Mouse (Mus musculus) myocyte (in vitro differentiated cells): ENCODE results near the gene Tspan9. TPM values are rescaled to one million over a fixed set of nuclear protein-coding genes. Genes with fewer than 3 reads are reported as not detected.

Experiments
- H3K27me3 ChIP-seq: one replicate; pipeline ENCODE4 v1.6.1; 2011; ENCODE audit not compliant: control insufficient read depth, insufficient read depth, insufficient read length
- H3K36me3 ChIP-seq: one replicate; pipeline ENCODE4 v1.6.1; 2011; ENCODE audit not compliant: control insufficient read depth, insufficient read depth
- H3K4me2 ChIP-seq: one replicate; pipeline ENCODE4 v1.6.1; 2011; ENCODE audit warnings: low read depth, control low read depth
- H3K4me3 ChIP-seq: one replicate; pipeline ENCODE4 v1.5.1; 2011; ENCODE audit warnings: mild to moderate bottlenecking, control low read depth, moderate library complexity
- H3K79me2 ChIP-seq: one replicate; pipeline ENCODE4 v1.6.1; 2011; ENCODE audit not compliant: control insufficient read depth, insufficient read depth
- H3ac ChIP-seq: one replicate; pipeline ENCODE4 v1.6.1; 2011; ENCODE audit not compliant: control insufficient read depth, insufficient read length
- CEBPB ChIP-seq: IDR thresholded peaks from 2 replicates; pipeline ENCODE4 v1.6.1; 2011; ENCODE audit warnings: mild to moderate bottlenecking, moderate library complexity; ENCODE audit not compliant: poor library complexity, insufficient read depth, severe bottlenecking
- E2F4 ChIP-seq: IDR thresholded peaks from one replicate; pipeline ENCODE4 v1.6.1; 2011; ENCODE audit warnings: mild to moderate bottlenecking, control low read depth, moderate library complexity; ENCODE audit not compliant: insufficient read depth
- MAX ChIP-seq: IDR thresholded peaks from one replicate; pipeline ENCODE4 v1.6.1; 2011; ENCODE audit warnings: low read depth, mild to moderate bottlenecking, control low read depth
- MYOD1 ChIP-seq, 3 experiments: IDR thresholded peaks; one replicate each; pipeline ENCODE4 v1.6.1; 2011; ENCODE audit warnings: control low read depth in 2 of 3, low read depth in 2 of 3, mild to moderate bottlenecking in 2 of 3, moderate library complexity in 1 of 3; ENCODE audit not compliant: insufficient read length in 2 of 3, control insufficient read depth in 1 of 3
- MYOG ChIP-seq, 3 experiments: IDR thresholded peaks; one replicate each; pipeline ENCODE4 v1.6.1; 2011; ENCODE audit warnings: control low read depth in 2 of 3, low read depth in 2 of 3, mild to moderate bottlenecking in 2 of 3; ENCODE audit not compliant: insufficient read length in 2 of 3, control insufficient read depth in 1 of 3, insufficient read depth in 1 of 3
- POLR2A ChIP-seq: IDR thresholded peaks from one replicate; pipeline ENCODE4 v1.6.1; 2011; ENCODE audit warnings: low read depth, mild to moderate bottlenecking, control low read depth, moderate library complexity; ENCODE audit not compliant: insufficient read length
- POLR2AphosphoS2 ChIP-seq: IDR thresholded peaks from one replicate; pipeline ENCODE4 v1.6.1; 2011; ENCODE audit warnings: low read depth, control low read depth; ENCODE audit not compliant: insufficient read length
- REST ChIP-seq: IDR thresholded peaks from one replicate; pipeline ENCODE4 v1.6.1; 2011; ENCODE audit warnings: mild to moderate bottlenecking, control low read depth, moderate library complexity; ENCODE audit not compliant: insufficient read depth, insufficient read length
- SRF ChIP-seq: IDR thresholded peaks from one replicate; pipeline ENCODE4 v1.6.1; 2011; ENCODE audit warnings: low read depth; ENCODE audit not compliant: control insufficient read depth, insufficient read length
- TCF12 ChIP-seq: IDR thresholded peaks from one replicate; pipeline ENCODE4 v1.6.1; 2011; ENCODE audit warnings: mild to moderate bottlenecking, control low read depth; ENCODE audit not compliant: poor library complexity, insufficient read depth, severe bottlenecking
- TCF3 ChIP-seq: IDR thresholded peaks from one replicate; pipeline ENCODE4 v1.6.1; 2011; ENCODE audit warnings: low read depth, control low read depth; ENCODE audit not compliant: insufficient read length
- USF1 ChIP-seq: IDR thresholded peaks from one replicate; pipeline ENCODE4 v1.6.1; 2011; ENCODE audit warnings: low read depth, mild to moderate bottlenecking, control low read depth, moderate library complexity
- polyA plus RNA-seq: library from polyadenylated mRNA; unstranded; fragments of >200 nt; fragmentation: generic; extraction: Trizol; gene quantifications from one replicate; pipeline ENCODE4 v1.2.1, GENCODE M21; 2012; ENCODE audit warnings: missing spikeins

The Tspan9 gene
- polyA plus RNA-seq, 1 experiment, result 227 TPM

DNA sequence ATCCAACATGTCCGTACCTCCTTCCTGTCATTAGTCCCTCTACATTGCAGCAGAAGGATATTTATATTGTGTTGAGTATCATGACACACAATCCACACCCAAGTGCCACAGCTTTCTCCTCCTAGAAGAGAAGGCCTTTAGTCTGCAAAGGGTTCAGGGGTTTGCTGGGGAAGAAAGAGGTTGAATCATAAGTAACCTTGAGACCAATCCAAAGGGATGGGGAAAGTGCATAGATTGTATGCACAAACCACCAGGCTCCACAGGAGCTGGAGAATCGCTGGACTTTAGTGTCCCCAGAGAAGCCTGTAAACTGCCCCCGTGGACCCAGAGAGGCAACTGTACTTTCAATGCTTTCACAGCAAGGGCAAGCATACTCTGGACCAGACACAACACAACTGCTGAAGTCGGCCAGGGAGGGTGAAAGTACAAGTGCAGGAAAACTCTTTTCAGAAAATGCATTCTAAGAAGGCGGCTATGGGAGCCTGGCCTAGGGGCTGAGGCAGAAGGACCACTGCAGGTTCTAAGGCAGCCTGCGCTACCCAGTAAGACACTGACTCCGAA lies 24.6 kb downstream of the Tspan9 start:
- Histone ChIP-seq H3K79me2 (no peaks in the 10 kb centered on the region), H3ac (no peak overlapping the region), H3K4me2 (no peak overlapping the region), H3K36me3 (no peaks in the 10 kb centered on the region), H3K27me3 (no peaks in the 10 kb centered on the region), H3K4me3 (no peak overlapping the region)
- TF ChIP-seq POLR2A (no peak), MAX (no peak)

- Histone ChIP-seq H3ac (no peak overlapping the region), H3K36me3 (no peaks in the 10 kb centered on the region), H3K27me3 (no peaks in the 10 kb centered on the region), H3K79me2 (no peaks in the 10 kb centered on the region), H3K4me3 (no peak overlapping the region), H3K4me2 (no peak overlapping the region)
- TF ChIP-seq CEBPB, result no peak
- no peak for TF ChIP-seq REST
- no peak for TF ChIP-seq E2F4
- TF ChIP-seq MYOD1 (IDR thresholded peaks at IDR 0.05; ENCODE audit: control insufficient read depth in 1 of 3, insufficient read length in 2 of 3, low read depth in 2 of 3), result peak in 1 of 3 experiments; percentile 73
- TF ChIP-seq MAX, result no peak
- peak in 2 of 3 experiments; percentile 37 to 72 for TF ChIP-seq MYOG (IDR thresholded peaks at IDR 0.05; ENCODE audit: control insufficient read depth in 1 of 3, insufficient read depth in 1 of 3, insufficient read length in 2 of 3, low read depth in 2 of 3)
- TF ChIP-seq TCF12, result no peak
These were observed 26.4 kb downstream of the Tspan9 start for GRCm38 (mm10) chr6:128116836-128117542.

- no peak overlapping the region for H3ac ChIP-seq
- no peaks in the 10 kb centered on the region for H3K79me2 ChIP-seq
- H3K36me3 ChIP-seq, result no peaks in the 10 kb centered on the region
- H3K4me2 ChIP-seq, result no peak overlapping the region
- TF ChIP-seq TCF3 (no peak), POLR2AphosphoS2 (no peak), CEBPB (no peak), E2F4 (no peak), REST (no peak)
- no peaks in the 10 kb centered on the region for H3K27me3 ChIP-seq
- H3K4me3 ChIP-seq, result no peak overlapping the region
These were observed 27.1 kb downstream of the Tspan9 start for GRCm38 (mm10) chr6:128116344-128116743.

- no peak overlapping the region for H3ac ChIP-seq
- H3K27me3 ChIP-seq, result no peaks in the 10 kb centered on the region
- no peak overlapping the region for H3K4me2 ChIP-seq
- H3K79me2 ChIP-seq, result no peaks in the 10 kb centered on the region
- no peak overlapping the region for H3K4me3 ChIP-seq
- no peak for TF ChIP-seq MYOD1 (IDR thresholded peaks at IDR 0.05; ENCODE audit: control insufficient read depth in 1 of 3, insufficient read length in 2 of 3, low read depth in 2 of 3)
- no peak for TF ChIP-seq MAX
- no peak for TF ChIP-seq POLR2A
- no peak for TF ChIP-seq TCF3
- TF ChIP-seq USF1, result no peak
- no peak for TF ChIP-seq E2F4
- no peaks in the 10 kb centered on the region for H3K36me3 ChIP-seq
These were observed 28.3 kb downstream of the Tspan9 start for GRCm38 (mm10) chr6:128115121-128115520.

DNA sequence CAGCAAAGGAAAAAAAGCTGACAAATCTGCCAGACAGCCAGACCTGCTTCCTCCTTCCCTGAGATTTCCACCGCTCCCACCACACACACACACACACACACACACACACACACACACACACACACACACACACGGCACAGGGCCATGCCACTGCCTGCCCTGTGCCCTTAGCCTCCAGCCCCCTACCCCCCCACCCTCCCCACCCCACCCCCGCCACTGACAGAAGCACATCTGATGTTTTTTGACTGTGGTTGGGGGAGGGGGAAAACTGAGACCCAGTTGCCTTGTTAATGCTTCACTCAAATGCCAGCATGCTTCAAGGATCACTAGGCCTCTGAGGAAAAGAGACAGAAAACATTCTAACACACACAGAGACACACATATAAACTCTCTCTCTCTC lies 30.8 kb downstream of the Tspan9 start:
- Histone ChIP-seq H3K79me2 (no peaks in the 10 kb centered on the region), H3K27me3 (no peaks in the 10 kb centered on the region), H3K36me3 (no peaks in the 10 kb centered on the region), H3ac (no peak overlapping the region), H3K4me2 (no peak overlapping the region), H3K4me3 (no peak overlapping the region)
- TF ChIP-seq TCF3 (no peak), POLR2A (no peak), POLR2AphosphoS2 (no peak)

DNA sequence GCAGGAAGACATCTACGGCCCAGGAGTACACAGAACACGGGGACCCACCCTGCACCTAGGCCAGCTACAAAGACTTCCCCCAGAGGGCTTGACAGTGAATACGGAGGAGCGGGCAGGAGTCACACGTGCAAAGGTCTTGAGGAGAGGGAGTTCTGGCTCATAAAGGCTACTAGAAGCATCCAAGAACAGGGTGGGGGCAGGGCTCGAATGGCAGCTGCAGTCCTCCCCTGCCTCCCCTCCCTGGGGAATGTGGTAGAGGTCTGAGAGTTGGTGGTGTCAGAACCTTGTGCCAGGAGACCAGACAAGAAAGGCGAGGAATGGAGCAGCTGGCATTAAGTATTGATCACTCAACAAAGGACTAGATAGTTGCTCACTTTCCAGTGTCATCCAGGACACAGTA lies 31.6 kb downstream of the Tspan9 start:
- Histone ChIP-seq H3K4me3 (no peak overlapping the region), H3ac (no peak overlapping the region)
- TF ChIP-seq MYOD1 (IDR thresholded peaks at IDR 0.05; ENCODE audit: control insufficient read depth in 1 of 3, insufficient read length in 2 of 3, low read depth in 2 of 3), result peak in 2 of 3 experiments; percentile 75 to 79
- TF ChIP-seq TCF12, result no peak
- TF ChIP-seq MAX, result no peak
- TF ChIP-seq POLR2AphosphoS2, result no peak
- no peak for TF ChIP-seq USF1
- TF ChIP-seq SRF, result no peak
- TF ChIP-seq MYOG (IDR thresholded peaks at IDR 0.05; ENCODE audit: control insufficient read depth in 1 of 3, insufficient read depth in 1 of 3, insufficient read length in 2 of 3, low read depth in 2 of 3), result peak in 2 of 3 experiments; percentile 44 to 83
- no peak for TF ChIP-seq CEBPB

More for the DNA sequence above, 31.6 kb downstream of the Tspan9 start:
- H3K79me2 ChIP-seq, result no peaks in the 10 kb centered on the region
- no peak overlapping the region for H3K4me2 ChIP-seq
- no peaks in the 10 kb centered on the region for H3K27me3 ChIP-seq
- H3K36me3 ChIP-seq, result no peaks in the 10 kb centered on the region
